Mouse (Mus musculus): ENCODE data around the gene Spred2. TPM values are rescaled to one million over a fixed set of nuclear protein-coding genes. Genes with fewer than 3 reads are reported as not detected.

Spred2 gene
- polyA plus RNA-seq, 2 experiments = 8.5 to 25.4 TPM

GRCm38 (mm10) chr11:20017937-20018336, 93.8 kb downstream of the Spred2 start:
- Histone ChIP-seq H3K36me3 (ENCODE audit: control insufficient read depth, insufficient read depth, low read length) (peaks cover 60% of the 10 kb centered on the region), H3K9ac (ENCODE audit: low read depth, low read length, severe bottlenecking) (no peak overlapping the region), H3K27me3 (ENCODE audit: control insufficient read depth, insufficient read depth, low read length) (no peaks in the 10 kb centered on the region), H3K9me3 (ENCODE audit: control insufficient read depth, low read length) (peaks cover 41% of the 10 kb centered on the region), H3K4me1 (ENCODE audit: control insufficient read depth, insufficient read depth, low read length) (no peaks in the 10 kb centered on the region), H3K4me3 (replicated peaks; ENCODE audit: low read length) (no peak overlapping the region), H3K27ac (replicated peaks; ENCODE audit: low read depth, low read length) (no peak overlapping the region), H3K4me2 (replicated peaks; ENCODE audit: low read depth, low read length, severe bottlenecking) (no peak overlapping the region)
- no peak for TF ChIP-seq POLR2A (IDR thresholded peaks at IDR 0.05; ENCODE audit: borderline replicate concordance, extremely low read depth, insufficient read depth, insufficient read length)
- WGBS = 95% methylated on average over 13 of the region's 13 CpGs
- ATAC-seq (ENCODE audit: low FRiP score, low read depth) (no peak), DNase-seq (ENCODE audit: low spot score) (no peak)

GRCm38 (mm10) chr11:20018905-20019304, 94.7 kb downstream of the Spred2 start:
- H3K27me3 ChIP-seq (ENCODE audit: control insufficient read depth, insufficient read depth, low read length) = no peaks in the 10 kb centered on the region
- H3K4me2 ChIP-seq (replicated peaks; ENCODE audit: low read depth, low read length, severe bottlenecking) = no peak overlapping the region
- H3K27ac ChIP-seq (replicated peaks; ENCODE audit: low read depth, low read length) = no peak overlapping the region
- peaks cover 62% of the 10 kb centered on the region for H3K36me3 ChIP-seq (ENCODE audit: control insufficient read depth, insufficient read depth, low read length)
- ATAC-seq (ENCODE audit: low FRiP score, low read depth) (no peak), DNase-seq (ENCODE audit: low spot score) (no peak)
- no peak for TF ChIP-seq POLR2A (IDR thresholded peaks at IDR 0.05; ENCODE audit: borderline replicate concordance, extremely low read depth, insufficient read depth, insufficient read length)
- 98% methylated on average over 2 of the region's 2 CpGs for WGBS
- H3K4me3 ChIP-seq (replicated peaks; ENCODE audit: low read length) = no peak overlapping the region
- no peaks in the 10 kb centered on the region for H3K4me1 ChIP-seq (ENCODE audit: control insufficient read depth, insufficient read depth, low read length)
- H3K9me3 ChIP-seq (ENCODE audit: control insufficient read depth, low read length) = peaks cover 41% of the 10 kb centered on the region
- no peak overlapping the region for H3K9ac ChIP-seq (ENCODE audit: low read depth, low read length, severe bottlenecking)

- no peak overlapping the region for H3K9ac ChIP-seq (ENCODE audit: low read depth, low read length, severe bottlenecking)
- no peak for ATAC-seq (ENCODE audit: low FRiP score, low read depth)
- H3K4me1 ChIP-seq (ENCODE audit: control insufficient read depth, insufficient read depth, low read length) = no peaks in the 10 kb centered on the region
- no peak for TF ChIP-seq POLR2A (IDR thresholded peaks at IDR 0.05; ENCODE audit: borderline replicate concordance, extremely low read depth, insufficient read depth, insufficient read length)
- H3K4me2 ChIP-seq (replicated peaks; ENCODE audit: low read depth, low read length, severe bottlenecking) = no peak overlapping the region
- WGBS = 99% methylated on average over 35 of the region's 35 CpGs
- H3K27ac ChIP-seq (replicated peaks; ENCODE audit: low read depth, low read length) = no peak overlapping the region
- no peaks in the 10 kb centered on the region for H3K27me3 ChIP-seq (ENCODE audit: control insufficient read depth, insufficient read depth, low read length)
- peaks cover 41% of the 10 kb centered on the region for H3K9me3 ChIP-seq (ENCODE audit: control insufficient read depth, low read length)
- peaks cover 66% of the 10 kb centered on the region for H3K36me3 ChIP-seq (ENCODE audit: control insufficient read depth, insufficient read depth, low read length)
- no peak for DNase-seq (ENCODE audit: low spot score)
- no peak overlapping the region for H3K4me3 ChIP-seq (replicated peaks; ENCODE audit: low read length)
These were observed 96.5 kb downstream of the Spred2 start for GRCm38 (mm10) chr11:20020720-20021119.

GRCm38 (mm10) chr11:20022462-20022861, 98.3 kb downstream of the Spred2 start:
- peaks cover 60% of the 10 kb centered on the region for H3K36me3 ChIP-seq (ENCODE audit: control insufficient read depth, insufficient read depth, low read length)
- ATAC-seq (ENCODE audit: low FRiP score, low read depth) = no peak
- no peaks in the 10 kb centered on the region for H3K27me3 ChIP-seq (ENCODE audit: control insufficient read depth, insufficient read depth, low read length)
- no peak for DNase-seq (ENCODE audit: low spot score)
- H3K27ac ChIP-seq (replicated peaks; ENCODE audit: low read depth, low read length) = no peak overlapping the region
- H3K9me3 ChIP-seq (ENCODE audit: control insufficient read depth, low read length) = peaks cover 41% of the 10 kb centered on the region
- no peak overlapping the region for H3K4me2 ChIP-seq (replicated peaks; ENCODE audit: low read depth, low read length, severe bottlenecking)
- 91% methylated on average over 2 of the region's 2 CpGs for WGBS
- TF ChIP-seq POLR2A (IDR thresholded peaks at IDR 0.05; ENCODE audit: borderline replicate concordance, extremely low read depth, insufficient read depth, insufficient read length) = no peak
- no peak overlapping the region for H3K4me3 ChIP-seq (replicated peaks; ENCODE audit: low read length)
- no peaks in the 10 kb centered on the region for H3K4me1 ChIP-seq (ENCODE audit: control insufficient read depth, insufficient read depth, low read length)
- no peak overlapping the region for H3K9ac ChIP-seq (ENCODE audit: low read depth, low read length, severe bottlenecking)

GRCm38 (mm10) chr11:20022911-20023482, 98.8 kb downstream of the Spred2 start:
- peaks cover 37% of the 10 kb centered on the region for H3K9me3 ChIP-seq (ENCODE audit: control insufficient read depth, low read length)
- ATAC-seq (ENCODE audit: low FRiP score, low read depth) (no peak), DNase-seq (ENCODE audit: low spot score) (no peak)
- H3K9ac ChIP-seq (ENCODE audit: low read depth, low read length, severe bottlenecking) = no peak overlapping the region
- H3K36me3 ChIP-seq (ENCODE audit: control insufficient read depth, insufficient read depth, low read length) = peaks cover 56% of the 10 kb centered on the region
- no peak for TF ChIP-seq POLR2A (IDR thresholded peaks at IDR 0.05; ENCODE audit: borderline replicate concordance, extremely low read depth, insufficient read depth, insufficient read length)
- no peak overlapping the region for H3K4me3 ChIP-seq (replicated peaks; ENCODE audit: low read length)
- no peaks in the 10 kb centered on the region for H3K27me3 ChIP-seq (ENCODE audit: control insufficient read depth, insufficient read depth, low read length)
- no peaks in the 10 kb centered on the region for H3K4me1 ChIP-seq (ENCODE audit: control insufficient read depth, insufficient read depth, low read length)
- no peak overlapping the region for H3K27ac ChIP-seq (replicated peaks; ENCODE audit: low read depth, low read length)
- WGBS = 93% methylated on average over 14 of the region's 14 CpGs
- no peak overlapping the region for H3K4me2 ChIP-seq (replicated peaks; ENCODE audit: low read depth, low read length, severe bottlenecking)

Measured in limb, embryonic 14.5 days (tissue).